Mouse (Mus musculus) hindbrain, embryonic 15.5 days (tissue): ENCODE data around the gene Saxo2. TPM values are rescaled to one million over a fixed set of nuclear protein-coding genes. Genes with fewer than 3 reads are reported as not detected.
A peak's percentile ranks its signal among the peaks of the same experiment; 100 is the strongest.

Source experiments
- ATAC-seq: fragments of 200-750 bp; cut with Nextera tagmentation; 2 replicates; pipeline ENCODE4 v1.8.0; 2017; ENCODE audit warnings: low read depth, moderate number of reproducible peaks, moderate TSS enrichment; ENCODE audit not compliant: low FRiP score
- H3K27ac ChIP-seq: fragments of 300-500 bp; sonication (generic); replicated peaks from 2 replicates; pipeline ENCODE4 v1.5.1; 2015; ENCODE audit warnings: mild to moderate bottlenecking, inconsistent platforms
- H3K27me3 ChIP-seq: fragments of 300-500 bp; sonication (generic); 2 replicates; pipeline ENCODE4 v1.6.1; 2015; ENCODE audit warnings: control low read depth, inconsistent platforms
- H3K36me3 ChIP-seq: fragments of 300-500 bp; sonication (generic); 2 replicates; pipeline ENCODE4 v1.6.1; 2015; ENCODE audit warnings: control low read depth, inconsistent platforms
- H3K4me1 ChIP-seq: fragments of 300-500 bp; sonication (generic); replicated peaks from 2 replicates; pipeline ENCODE4 v1.6.1; 2015; ENCODE audit warnings: control low read depth, inconsistent platforms
- H3K4me2 ChIP-seq: fragments of 300-500 bp; sonication (generic); 2 replicates; pipeline ENCODE4 v1.6.1; 2015; ENCODE audit warnings: moderate library complexity, mild to moderate bottlenecking, inconsistent platforms
- H3K4me3 ChIP-seq: fragments of 300-500 bp; sonication (generic); 2 replicates; pipeline ENCODE4 v1.5.1; 2015; ENCODE audit warnings: mild to moderate bottlenecking, inconsistent platforms
- H3K9ac ChIP-seq: fragments of 300-500 bp; sonication (generic); 2 replicates; pipeline ENCODE4 v1.6.1; 2015; ENCODE audit warnings: inconsistent platforms
- H3K9me3 ChIP-seq: fragments of 300-500 bp; sonication (generic); 2 replicates; pipeline ENCODE4 v1.6.1; 2016; ENCODE audit warnings: control low read depth, inconsistent platforms
- WGBS: fragments of 180-500 bp; shearing (Covaris S2); methylation state at CpG from one replicate; pipeline ENCODE4 v1.1.7; 2015; 5-methylcytosine and 5-hydroxymethylcytosine counted together
- polyA plus RNA-seq: library from polyadenylated mRNA; unstranded; fragments of >200 nt; fragmentation: Nextera tagmentation; extraction: Ambion mirVana; gene quantifications from 2 replicates; pipeline ENCODE4 v1.2.1, GENCODE M21; 2015

The Saxo2 gene
- 37.5 and 37.7 TPM in 2 replicates for polyA plus RNA-seq

- Histone ChIP-seq H3K9me3 (no peaks in the 10 kb centered on the region), H3K27ac (0 out of 2 replicates have a peak within 1 kb of the TSS, but pooled peaks have one; percentile 32), H3K4me1 (peaks cover 20% of the 10 kb centered on the region), H3K36me3 (peaks cover 3% of the 10 kb centered on the region; the same call in 1 of the 2 replicates), H3K4me3 (peak within 1 kb of the TSS; percentile 93), H3K27me3 (no peaks in the 10 kb centered on the region), H3K4me2 (peak within 1 kb of the TSS; percentile 56), H3K9ac (peak within 1 kb of the TSS; percentile 55)
- under 1% methylated on average over 46 of the region's 46 CpGs for WGBS
- peak; percentile 99 for ATAC-seq
Measured at GRCm38 (mm10) chr7:82648353-82649080, at the start of gene Saxo2, which contains the start of gene Efl1. Gene Saxo2 (minus strand): TSS chr7:82648528. Gene Efl1 (plus strand): TSS chr7:82648614.

GRCm38 (mm10) chr7:82697668-82698067 is 49.3 kb upstream of the Saxo2 start:
- WGBS: 84% methylated on average over 8 of the region's 8 CpGs
- Histone ChIP-seq H3K4me2 (no peak overlapping the region), H3K9me3 (no peaks in the 10 kb centered on the region), H3K36me3 (peaks cover 42% of the 10 kb centered on the region), H3K4me1 (no peaks in the 10 kb centered on the region), H3K4me3 (no peak overlapping the region), H3K9ac (no peak overlapping the region), H3K27me3 (no peaks in the 10 kb centered on the region), H3K27ac (no peak overlapping the region)
- ATAC-seq: no peak

GRCm38 (mm10) chr7:82691021-82691738 is 42.9 kb upstream of the Saxo2 start:
- 88% methylated on average over 6 of the region's 6 CpGs for WGBS
- Histone ChIP-seq H3K9ac (no peak overlapping the region), H3K27ac (no peak overlapping the region), H3K27me3 (no peaks in the 10 kb centered on the region), H3K4me2 (no peak overlapping the region), H3K36me3 (peaks cover 31% of the 10 kb centered on the region), H3K9me3 (no peaks in the 10 kb centered on the region), H3K4me1 (no peaks in the 10 kb centered on the region), H3K4me3 (no peak overlapping the region)
- ATAC-seq: no peak

GRCm38 (mm10) chr7:82688736-82689135 is 40.4 kb upstream of the Saxo2 start:
- Histone ChIP-seq H3K9ac (no peak overlapping the region), H3K27ac (no peak overlapping the region), H3K4me1 (no peaks in the 10 kb centered on the region), H3K9me3 (no peaks in the 10 kb centered on the region), H3K36me3 (peaks cover 18% of the 10 kb centered on the region), H3K4me2 (no peak overlapping the region), H3K27me3 (no peaks in the 10 kb centered on the region), H3K4me3 (no peak overlapping the region)
- ATAC-seq: no peak
- 59% methylated on average over 3 of the region's 3 CpGs for WGBS

- Histone ChIP-seq H3K9ac (no peak overlapping the region), H3K36me3 (peaks cover 28% of the 10 kb centered on the region), H3K9me3 (no peaks in the 10 kb centered on the region), H3K27me3 (no peaks in the 10 kb centered on the region), H3K4me3 (no peak overlapping the region), H3K4me1 (no peaks in the 10 kb centered on the region), H3K27ac (no peak overlapping the region), H3K4me2 (no peak overlapping the region)
- 88% methylated on average over 5 of the region's 5 CpGs for WGBS
- no peak for ATAC-seq
Measured at GRCm38 (mm10) chr7:82679901-82680300, 31.6 kb upstream of the Saxo2 start.

GRCm38 (mm10) chr7:82676834-82677233 is 28.5 kb upstream of the Saxo2 start:
- WGBS: 86% methylated on average over 6 of the region's 6 CpGs

GRCm38 (mm10) chr7:82676001-82676400 is 27.7 kb upstream of the Saxo2 start:
- no peaks in the 10 kb centered on the region for H3K9me3 ChIP-seq
- no peak overlapping the region for H3K9ac ChIP-seq
- H3K36me3 ChIP-seq: peaks cover 29% of the 10 kb centered on the region
- no peak overlapping the region for H3K4me2 ChIP-seq
- H3K27ac ChIP-seq: no peak overlapping the region
- no peaks in the 10 kb centered on the region for H3K4me1 ChIP-seq
- H3K4me3 ChIP-seq: no peak overlapping the region
- no peaks in the 10 kb centered on the region for H3K27me3 ChIP-seq
- ATAC-seq: no peak
- WGBS: 92% methylated on average over 5 of the region's 5 CpGs

More at GRCm38 (mm10) chr7:82676834-82677233, 28.5 kb upstream of the Saxo2 start:
- Histone ChIP-seq H3K27me3 (no peaks in the 10 kb centered on the region), H3K9me3 (no peaks in the 10 kb centered on the region), H3K4me1 (no peaks in the 10 kb centered on the region), H3K9ac (no peak overlapping the region), H3K36me3 (peaks cover 29% of the 10 kb centered on the region), H3K27ac (no peak overlapping the region), H3K4me2 (no peak overlapping the region), H3K4me3 (no peak overlapping the region)
- no peak for ATAC-seq

GRCm38 (mm10) chr7:82664604-82665003 is 16.3 kb upstream of the Saxo2 start:
- no peaks in the 10 kb centered on the region for H3K9me3 ChIP-seq
- no peaks in the 10 kb centered on the region for H3K27me3 ChIP-seq
- no peak overlapping the region for H3K9ac ChIP-seq
- H3K36me3 ChIP-seq: peaks cover 23% of the 10 kb centered on the region
- no peaks in the 10 kb centered on the region for H3K4me1 ChIP-seq
- H3K27ac ChIP-seq: no peak overlapping the region
- ATAC-seq: no peak
- no peak overlapping the region for H3K4me3 ChIP-seq
- no peak overlapping the region for H3K4me2 ChIP-seq
- 98% methylated on average over 3 of the region's 3 CpGs for WGBS

- Histone ChIP-seq H3K4me3 (peak overlapping the region; percentile 93), H3K27me3 (no peaks in the 10 kb centered on the region), H3K36me3 (peaks cover 3% of the 10 kb centered on the region; the same call in 1 of the 2 replicates), H3K27ac (no peak overlapping the region), H3K4me2 (peak overlapping the region; percentile 56), H3K9ac (peak overlapping the region; percentile 55), H3K4me1 (peaks cover 20% of the 10 kb centered on the region), H3K9me3 (no peaks in the 10 kb centered on the region)
- no peak for ATAC-seq
- 25% methylated on average over 6 of the region's 6 CpGs for WGBS
Measured at GRCm38 (mm10) chr7:82649081-82649445, 735 bp upstream of the Saxo2 start.

- H3K9me3 ChIP-seq: no peaks in the 10 kb centered on the region
- WGBS: 29% methylated on average over 4 of the region's 4 CpGs
- no peaks in the 10 kb centered on the region for H3K27me3 ChIP-seq
- peaks cover 3% of the 10 kb centered on the region; the same call in 1 of the 2 replicates for H3K36me3 ChIP-seq
- H3K4me1 ChIP-seq: peaks cover 20% of the 10 kb centered on the region
- peak overlapping the region; percentile 56 for H3K4me2 ChIP-seq
- peak overlapping the region; percentile 55 for H3K9ac ChIP-seq
- 0 out of 2 replicates have a peak overlapping the region, but pooled peaks have one; percentile 26 for H3K27ac ChIP-seq
- no peak for ATAC-seq
- peak overlapping the region; percentile 93 for H3K4me3 ChIP-seq
Measured at GRCm38 (mm10) chr7:82647909-82648308, 419 bp downstream of the Saxo2 start.

- ATAC-seq: no peak
- Histone ChIP-seq H3K4me2 (no peak overlapping the region), H3K27me3 (no peaks in the 10 kb centered on the region)
Measured at GRCm38 (mm10) chr7:82647183-82647582, 1.1 kb downstream of the Saxo2 start.

GRCm38 (mm10) chr7:82625342-82625741 is 23.0 kb downstream of the Saxo2 start:
- Histone ChIP-seq H3K36me3 (no peaks in the 10 kb centered on the region), H3K4me3 (no peak overlapping the region)
- WGBS: 30% methylated on average over 7 of the region's 7 CpGs

More at GRCm38 (mm10) chr7:82647183-82647582, 1.1 kb downstream of the Saxo2 start:
- Histone ChIP-seq H3K9me3 (no peaks in the 10 kb centered on the region), H3K9ac (no peak overlapping the region), H3K4me1 (peaks cover 20% of the 10 kb centered on the region), H3K4me3 (no peak overlapping the region), H3K36me3 (peaks cover 3% of the 10 kb centered on the region; the same call in 1 of the 2 replicates), H3K27ac (no peak overlapping the region)
- WGBS: 94% methylated on average over 3 of the region's 3 CpGs

More at GRCm38 (mm10) chr7:82625342-82625741, 23.0 kb downstream of the Saxo2 start:
- H3K4me2 ChIP-seq: no peak overlapping the region
- no peaks in the 10 kb centered on the region for H3K9me3 ChIP-seq
- H3K4me1 ChIP-seq: no peaks in the 10 kb centered on the region
- no peaks in the 10 kb centered on the region for H3K27me3 ChIP-seq
- H3K9ac ChIP-seq: no peak overlapping the region
- no peak for ATAC-seq
- H3K27ac ChIP-seq: no peak overlapping the region
